Mouse (Mus musculus) inflammation-experienced regulatory T-cells, adult 6 months (primary cell): ENCODE measurements around the gene Cd82. TPM values are rescaled to one million over a fixed set of nuclear protein-coding genes. Genes with fewer than 3 reads are reported as not detected.
A peak's percentile ranks its signal among the peaks of the same experiment; 100 is the strongest.

Experiments
- ATAC-seq: one replicate; pipeline ENCODE4 v1.8.0; 2017
- polyA plus RNA-seq, 3 experiments: library from polyadenylated mRNA; unstranded; fragments of 100-300 nt; shearing (Covaris generic); gene quantifications; one replicate each; pipeline ENCODE4 v1.2.1; 2017

The Cd82 gene
- polyA plus RNA-seq, 3 experiments from 2014 or later: 528 to 940 (median 825) TPM

DNA sequence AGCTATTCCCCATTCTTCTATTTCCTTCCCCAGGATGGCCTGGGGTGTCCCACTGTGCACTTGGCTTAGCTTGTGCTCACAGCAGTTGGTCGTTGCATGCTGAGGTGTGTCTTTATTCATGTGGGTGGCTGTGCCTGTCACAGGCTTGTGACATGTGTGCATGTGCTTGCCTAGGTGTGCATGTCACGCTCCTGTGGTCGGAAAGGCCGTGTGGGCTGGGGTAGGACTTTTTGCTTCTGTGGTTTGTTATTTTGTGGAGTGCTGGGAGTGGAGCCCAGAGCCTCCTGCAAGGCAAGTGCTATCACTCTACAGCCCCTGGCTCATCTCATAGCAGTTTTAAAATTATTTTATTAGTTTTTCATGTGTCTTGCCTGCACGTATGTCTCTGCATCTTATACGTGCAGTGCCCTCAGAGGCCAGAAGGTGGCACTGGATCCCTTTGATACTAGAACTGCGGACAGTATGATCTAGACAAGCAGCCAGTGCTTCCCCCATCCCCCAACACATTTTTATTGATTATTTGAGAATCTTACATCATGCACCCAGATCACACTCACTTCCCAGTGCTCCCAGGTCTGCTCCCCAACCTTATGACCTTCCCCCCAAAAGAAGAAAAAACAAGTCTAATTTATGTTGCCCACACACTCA, 49.4 kb downstream of the Cd82 start:
- peak; percentile 34 for ATAC-seq

DNA sequence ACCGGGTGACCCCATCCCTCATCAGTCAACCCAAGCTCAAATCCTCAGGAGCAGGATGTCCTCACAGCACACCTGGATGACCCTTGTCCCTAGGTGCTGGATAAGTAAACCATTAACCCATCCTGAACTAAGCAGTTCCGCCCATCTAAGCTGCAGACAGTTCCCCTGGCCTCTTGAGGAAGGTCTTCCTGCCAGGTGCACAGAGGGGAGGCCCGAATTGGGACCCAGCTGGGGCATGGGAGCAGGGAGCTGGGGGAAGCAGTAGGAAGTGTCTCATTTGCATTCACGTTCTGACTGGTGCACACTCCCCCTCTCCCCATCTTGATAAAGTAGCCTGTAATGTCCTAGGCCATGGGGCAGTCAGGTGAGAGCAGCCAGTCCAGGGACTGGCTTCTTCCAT, 50.8 kb downstream of the Cd82 start:
- no peak for ATAC-seq

DNA sequence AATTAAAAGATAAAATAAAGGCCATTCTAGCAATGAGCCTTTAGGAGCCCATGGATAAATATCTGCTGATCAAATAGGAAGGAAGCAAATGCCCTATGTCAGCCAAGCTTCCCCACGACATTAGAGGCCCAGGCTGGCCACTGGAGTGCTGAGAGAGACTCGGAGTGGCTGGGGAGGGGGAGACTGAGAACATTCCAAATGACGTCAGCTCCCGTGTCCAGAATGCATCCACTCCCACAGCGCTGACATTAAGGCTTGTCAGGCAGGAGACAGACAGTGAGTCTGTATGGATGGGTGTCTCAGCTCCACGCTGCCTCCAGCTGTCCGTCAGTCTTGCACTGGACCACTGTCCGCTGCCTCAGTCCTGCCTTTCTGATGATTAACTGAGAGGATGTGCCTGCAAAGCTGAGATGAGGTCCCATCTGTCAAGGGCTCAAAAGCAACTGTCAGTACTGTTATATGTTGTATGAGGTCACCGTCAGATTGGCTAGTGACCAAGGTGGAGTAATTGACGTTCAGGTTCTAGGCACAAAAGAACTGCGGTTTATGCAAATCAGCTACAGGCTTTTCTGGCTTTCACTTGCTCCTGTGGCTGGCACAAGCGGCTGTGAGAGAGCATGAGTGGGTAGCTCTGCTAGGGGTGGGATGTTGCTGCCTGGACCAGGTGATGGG, 51.9 kb downstream of the Cd82 start:
- peak; percentile 52 for ATAC-seq

DNA sequence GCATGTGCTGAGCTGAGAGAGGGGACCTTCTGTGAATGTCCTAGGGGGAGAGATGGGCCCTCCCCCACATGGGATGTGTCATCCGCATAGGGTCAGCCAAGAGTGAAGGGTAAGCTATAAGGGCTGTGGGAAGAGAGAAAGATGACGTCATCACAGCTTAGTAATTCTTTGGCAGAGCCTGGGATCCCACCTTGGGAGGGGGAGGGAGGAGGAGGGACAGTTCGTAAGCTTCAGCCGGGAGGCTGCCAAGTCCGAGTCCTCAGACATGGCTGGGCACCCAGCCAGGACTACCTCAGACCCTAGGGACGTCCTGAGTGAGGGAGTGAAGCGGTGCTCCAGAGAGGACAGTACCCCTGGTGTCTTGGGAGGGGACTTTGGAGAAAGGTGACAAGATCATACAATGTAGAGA, 57.9 kb downstream of the Cd82 start:
- no peak for ATAC-seq

DNA sequence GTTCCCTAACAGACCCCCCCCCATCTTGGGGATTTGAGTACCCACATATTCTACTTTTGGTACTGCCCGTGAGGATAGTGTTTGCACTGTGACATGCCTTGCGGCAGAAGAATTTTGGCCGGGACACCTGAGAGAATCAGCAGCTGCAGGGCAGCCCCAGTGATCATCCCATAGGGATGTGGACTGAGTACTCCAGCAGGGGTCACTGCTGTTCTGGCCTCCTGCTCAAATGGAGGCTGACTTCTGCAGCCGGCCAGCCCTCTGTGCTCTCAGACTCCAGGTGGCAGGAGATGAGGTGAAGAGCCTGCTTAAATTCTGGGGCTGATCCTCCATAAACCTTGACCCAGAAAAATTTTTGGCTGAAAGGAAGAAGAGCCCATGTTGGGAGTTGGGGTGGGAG, 58.8 kb downstream of the Cd82 start:
- no peak for ATAC-seq

DNA sequence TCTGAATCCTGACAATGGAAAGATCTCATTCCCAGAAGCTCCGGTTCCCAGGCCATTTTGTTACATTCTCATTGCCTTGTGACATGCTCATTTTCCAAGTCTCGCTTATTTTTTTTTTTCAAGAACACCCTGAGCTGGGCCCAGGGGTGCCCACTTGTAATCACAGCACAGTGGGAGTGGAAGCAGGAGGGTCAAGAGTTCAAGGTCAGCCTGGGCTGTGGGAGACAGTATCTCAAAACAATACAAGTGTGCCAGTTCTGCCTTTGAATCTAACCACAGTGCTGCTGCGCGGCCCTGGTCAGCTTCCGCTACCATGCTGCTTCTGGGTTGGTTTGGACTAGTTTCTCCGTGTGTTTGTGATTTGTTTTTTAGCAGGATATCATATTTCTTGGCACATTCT, 59.7 kb downstream of the Cd82 start:
- no peak for ATAC-seq

DNA sequence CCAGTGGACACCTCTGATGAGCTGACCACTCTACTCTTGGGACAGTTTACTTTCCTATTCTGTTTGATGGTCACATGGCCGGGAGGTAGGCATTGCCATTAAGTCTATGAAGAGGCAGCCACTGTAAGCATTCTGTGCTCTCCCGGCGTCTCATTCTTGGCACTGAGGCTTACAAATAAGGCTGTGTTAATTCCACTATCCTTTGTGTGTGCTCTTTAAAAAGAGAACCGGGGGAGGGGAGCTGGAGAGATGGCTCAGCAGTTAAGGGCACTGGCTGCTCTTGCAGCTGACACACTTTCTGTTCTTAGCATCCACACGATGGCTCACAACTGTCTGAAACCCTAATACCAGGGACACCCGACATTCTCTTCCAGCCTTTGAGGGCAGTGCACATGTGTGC, 71.7 kb downstream of the Cd82 start:
- ATAC-seq: no peak

DNA sequence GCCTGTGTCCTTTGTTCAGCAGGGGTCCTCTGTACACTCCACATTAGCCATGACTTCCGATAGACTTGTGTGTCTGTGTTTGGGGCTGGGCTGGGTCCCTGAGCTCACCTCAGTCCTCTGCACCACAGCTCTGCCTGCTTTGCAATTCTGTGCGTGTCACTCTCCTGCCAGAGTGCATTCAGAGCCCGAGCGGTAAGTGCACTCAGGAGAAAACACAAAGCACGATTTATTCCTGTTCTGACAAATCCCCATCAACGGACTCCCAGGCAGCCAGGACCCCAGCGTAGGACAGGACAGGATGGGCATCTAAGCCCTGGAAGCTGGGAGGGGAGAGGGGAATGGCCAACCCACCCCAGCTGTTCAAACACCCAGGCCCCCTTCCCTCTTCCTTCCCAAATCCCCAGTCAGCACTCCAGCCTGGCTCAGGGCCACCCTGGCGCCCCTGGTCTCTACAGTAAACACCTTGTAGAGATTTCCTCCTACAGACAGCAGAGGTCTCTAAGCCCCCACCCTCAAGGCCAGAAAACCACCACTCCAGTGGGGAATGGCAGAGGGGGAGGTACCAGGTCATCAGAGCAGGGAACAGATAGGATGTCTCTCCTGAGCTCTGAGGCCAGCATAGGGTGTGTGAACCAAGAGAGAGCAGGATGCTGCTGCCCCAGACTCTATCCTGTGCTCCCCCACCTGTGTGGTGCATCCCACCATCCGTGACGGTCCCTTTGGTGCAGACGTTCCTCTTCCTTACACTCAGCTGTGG, 72.6 kb downstream of the Cd82 start:
- no peak for ATAC-seq

DNA sequence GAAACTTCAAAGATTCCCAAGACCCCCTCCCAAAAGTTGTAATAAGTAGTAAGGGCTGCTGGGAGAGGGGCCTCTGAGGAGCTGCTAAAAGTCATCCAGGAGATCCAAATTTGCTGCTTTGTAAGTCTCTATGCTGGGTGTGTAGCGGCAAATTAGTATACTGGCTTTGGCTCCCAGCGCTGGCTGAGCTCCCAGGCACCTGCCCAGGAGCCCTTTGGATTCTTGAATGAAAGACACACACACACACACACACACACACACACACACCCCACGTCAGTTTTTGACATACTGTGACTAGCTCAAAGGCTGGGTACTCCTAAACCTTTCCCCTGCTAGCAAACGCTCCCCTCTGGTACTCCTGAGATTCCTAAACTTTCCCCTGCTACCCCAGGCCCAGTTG, 76.0 kb downstream of the Cd82 start:
- no peak for ATAC-seq

DNA sequence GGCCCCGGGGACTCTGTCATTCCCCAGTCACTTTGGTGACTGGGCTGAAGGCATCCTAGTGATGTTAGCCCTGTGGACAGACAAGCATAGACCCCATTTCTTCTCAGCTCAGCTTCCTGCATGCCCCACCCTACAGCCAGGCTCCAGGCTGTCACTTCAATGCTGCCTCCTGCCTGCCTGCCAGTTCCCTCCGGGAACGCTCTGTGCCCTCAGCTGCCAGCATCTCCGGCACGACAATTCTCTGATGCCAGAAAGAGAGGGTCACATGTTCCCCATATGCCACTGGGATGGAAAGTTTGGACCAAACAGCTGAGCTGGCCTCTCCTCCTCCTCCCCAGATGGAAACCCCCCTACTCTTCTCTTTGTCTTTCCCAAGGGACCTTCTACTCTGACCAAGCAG, 79.1 kb downstream of the Cd82 start:
- ATAC-seq: no peak

DNA sequence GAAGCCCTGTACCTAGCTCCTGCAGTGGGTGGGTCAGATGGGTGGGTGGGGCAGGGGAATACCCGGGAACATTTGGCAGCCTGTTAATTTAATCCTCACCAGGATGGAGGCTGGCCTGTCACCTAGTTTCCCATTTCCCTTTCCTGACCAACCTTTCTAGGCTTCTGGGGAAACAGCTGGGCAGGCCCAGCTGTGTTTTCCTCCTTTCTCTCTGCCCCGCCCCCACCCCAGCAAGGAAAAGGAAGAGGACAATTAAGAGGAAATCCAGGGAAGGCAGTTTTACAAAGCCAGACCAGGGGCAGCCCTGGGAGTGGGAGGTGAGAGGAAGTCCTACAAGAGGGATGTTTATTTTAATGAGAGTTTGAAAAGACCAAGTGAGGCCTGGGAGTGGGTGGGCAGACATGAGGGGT, 82.3 kb downstream of the Cd82 start:
- no peak for ATAC-seq

DNA sequence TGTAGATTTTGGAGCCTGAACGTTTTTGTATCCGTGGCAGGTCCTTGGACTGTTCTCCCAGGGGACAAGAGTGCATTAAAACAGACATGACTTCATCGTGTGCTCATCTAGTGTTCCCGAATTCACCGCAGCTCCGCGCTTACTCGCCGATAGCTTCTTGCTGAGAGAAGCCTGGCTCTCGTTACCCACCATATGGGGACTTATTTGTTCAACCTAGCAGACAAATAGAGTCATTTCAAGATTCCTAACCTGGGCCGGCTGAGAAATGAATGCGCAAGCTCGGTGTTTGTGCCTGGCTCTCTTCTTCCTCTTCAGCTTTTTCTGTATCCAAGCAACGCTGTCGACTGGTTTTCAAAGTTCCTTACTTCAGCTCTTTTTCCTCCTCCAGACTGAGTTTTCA, 85.1 kb downstream of the Cd82 start:
- ATAC-seq: no peak

DNA sequence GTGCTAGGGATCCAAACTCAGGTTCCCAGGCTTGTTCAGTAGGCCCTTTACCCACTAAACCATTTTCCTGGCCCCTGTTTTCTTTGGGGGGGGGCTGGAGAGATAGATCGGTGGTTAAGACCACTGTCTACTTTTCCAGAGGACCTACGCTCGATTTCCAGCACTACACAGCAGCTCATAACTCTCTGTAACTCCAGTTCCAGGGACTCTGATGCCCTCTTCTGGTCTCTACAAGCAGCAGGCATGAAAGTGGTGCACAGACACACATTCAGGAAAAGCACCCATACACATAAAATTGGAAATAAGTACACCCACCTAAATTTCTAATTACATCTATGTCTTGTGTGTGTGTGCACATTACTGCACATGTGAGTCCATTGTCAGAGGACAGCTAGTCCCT, 85.8 kb downstream of the Cd82 start:
- ATAC-seq: no peak

DNA sequence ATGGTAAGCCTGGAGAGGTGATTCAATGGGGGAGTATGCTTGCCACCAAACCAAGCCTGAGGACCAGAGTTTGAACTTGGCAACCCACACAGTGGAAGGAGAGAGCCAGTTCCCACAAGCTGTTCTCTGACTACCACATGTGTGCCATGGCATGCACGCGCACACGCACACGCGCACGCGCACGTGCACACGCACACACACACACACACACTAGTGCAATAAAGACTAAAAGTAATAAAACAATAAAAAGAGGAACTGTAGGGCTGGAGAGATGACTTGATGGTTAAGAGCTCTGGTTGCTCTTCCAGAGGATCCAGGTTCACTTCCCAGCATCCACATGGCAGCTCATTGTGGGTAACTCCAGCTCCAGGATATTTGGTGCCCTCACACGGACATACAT, 90.1 kb downstream of the Cd82 start:
- no peak for ATAC-seq

DNA sequence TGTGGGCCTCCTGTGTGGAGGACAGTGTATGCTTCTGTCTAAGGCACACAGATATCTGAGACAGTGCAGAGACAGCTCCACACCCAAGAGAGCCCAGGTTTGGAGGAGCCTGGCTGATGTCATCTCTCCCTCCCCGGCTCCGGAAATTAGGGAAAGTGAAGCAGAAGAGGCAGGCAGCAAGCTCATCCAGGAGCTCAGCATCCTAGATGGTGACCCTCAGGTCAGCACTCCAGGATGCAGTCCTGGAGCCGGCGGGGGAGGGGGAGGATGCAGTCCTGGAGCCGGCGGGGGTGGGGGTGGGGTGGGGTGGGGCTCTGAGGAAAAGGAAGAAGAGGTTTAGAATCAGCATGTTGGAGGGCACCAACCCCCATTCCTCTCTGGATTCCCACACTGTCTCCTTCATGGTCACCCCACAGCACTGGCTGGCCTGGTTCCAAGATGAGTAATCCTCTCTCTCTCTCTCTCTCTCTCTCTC, 90.8 kb downstream of the Cd82 start:
- no peak for ATAC-seq

Other genes starting within 250 kb of the Cd82 start
- not detected for gene Tspan18, start 128.6 kb downstream of the Cd82 start, polyA plus RNA-seq
- not detected for gene Gm10803, start 97.4 kb upstream of the Cd82 start, polyA plus RNA-seq
- gene Alx4, start 179.2 kb upstream of the Cd82 start, polyA plus RNA-seq: under 1 TPM in 1 of 3 experiments, not detected in 2; 0.08 TPM